Mouse (Mus musculus): Measurements from ENCODE around the gene Bcl6.

Bcl6 gene

GRCm38 (mm10) chr16:23997228-23997627, 8.6 kb upstream of the Bcl6 start:
- no peak overlapping the region for H3K4me3 ChIP-seq (replicated peaks; ENCODE audit: low read length)
- H3K27me3 ChIP-seq (ENCODE audit: insufficient read depth, low read length) = peaks cover 1% of the 10 kb centered on the region; the same call in 1 of the 2 replicates
- peaks cover 3% of the 10 kb centered on the region; the same call in 1 of the 2 replicates for H3K4me1 ChIP-seq (replicated peaks; ENCODE audit: low read depth, low read length)
- H3K9me3 ChIP-seq (ENCODE audit: low read length) = no peaks in the 10 kb centered on the region
- no peaks in the 10 kb centered on the region for H3K36me3 ChIP-seq (ENCODE audit: insufficient read depth, low read length)
- TF ChIP-seq CTCF (conservative IDR thresholded peaks at IDR 0.05; ENCODE audit: low read length) = no peak
- no peak for TF ChIP-seq POU5F1 (IDR thresholded peaks at IDR 0.05; ENCODE audit: borderline replicate concordance, low read length)
- no peak for TF ChIP-seq NANOG (IDR thresholded peaks at IDR 0.05; ENCODE audit: borderline replicate concordance, low read length)

GRCm38 (mm10) chr16:23996342-23996741, 7.7 kb upstream of the Bcl6 start:
- Histone ChIP-seq H3K27me3 (ENCODE audit: insufficient read depth, low read length) (peaks cover 3% of the 10 kb centered on the region; the same call in 1 of the 2 replicates), H3K36me3 (ENCODE audit: insufficient read depth, low read length) (no peaks in the 10 kb centered on the region), H3K4me1 (replicated peaks; ENCODE audit: low read depth, low read length) (peaks cover 7% of the 10 kb centered on the region), H3K9me3 (ENCODE audit: low read length) (no peaks in the 10 kb centered on the region), H3K4me3 (replicated peaks; ENCODE audit: low read length) (no peak overlapping the region)
- no peak for TF ChIP-seq POU5F1 (IDR thresholded peaks at IDR 0.05; ENCODE audit: borderline replicate concordance, low read length)

DNA sequence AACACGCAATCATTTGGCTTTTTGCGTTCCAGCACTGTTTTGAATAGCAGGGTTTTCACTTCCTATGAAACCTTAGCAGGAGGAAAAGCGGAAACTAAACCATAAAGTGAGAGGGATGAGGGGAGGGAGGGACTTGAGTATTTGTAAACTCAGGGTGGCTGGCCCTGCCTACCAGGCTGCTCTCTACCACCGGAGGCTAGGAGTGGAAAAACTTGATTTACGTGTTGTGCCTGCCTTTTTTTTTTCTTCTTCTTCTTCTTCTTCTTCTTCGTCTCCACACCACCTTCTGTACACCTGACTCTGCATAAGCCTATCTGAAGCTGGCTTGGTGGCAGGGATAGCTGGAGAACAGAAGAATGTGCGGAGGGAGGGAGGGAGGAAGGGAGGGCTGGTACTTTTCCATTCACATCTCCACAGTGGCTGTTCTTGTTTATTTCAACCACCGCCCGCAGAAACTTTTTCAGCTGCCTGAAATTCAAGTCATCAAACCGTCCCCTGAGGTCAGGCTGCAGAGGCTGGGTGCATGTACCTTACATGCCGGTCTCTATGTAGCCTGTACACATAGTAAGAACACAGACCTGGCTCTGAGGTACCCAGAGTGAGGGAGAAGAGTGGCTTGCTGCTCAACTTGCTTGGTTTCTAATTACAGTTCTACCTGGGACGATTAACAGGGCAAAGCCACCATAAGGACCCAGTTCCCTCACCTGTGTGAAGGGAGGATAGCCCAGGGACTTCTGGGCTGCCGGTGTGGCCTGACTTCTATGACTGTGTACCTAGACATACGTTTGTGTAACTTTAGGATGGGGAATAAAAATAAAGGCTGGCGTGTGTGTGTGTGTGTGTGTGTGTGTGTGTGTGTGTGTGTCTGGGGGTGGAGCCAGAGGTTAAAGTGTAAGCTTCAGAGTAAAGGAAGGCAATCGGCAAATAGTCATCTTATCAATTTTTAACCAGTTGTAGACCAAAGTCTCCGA, 5.0 kb upstream of the Bcl6 start:
- Histone ChIP-seq H3K27me3 (ENCODE audit: insufficient read depth, low read length) (peaks cover 14% of the 10 kb centered on the region), H3K4me3 (replicated peaks; ENCODE audit: low read length) (no peak overlapping the region), H3K9me3 (ENCODE audit: low read length) (no peaks in the 10 kb centered on the region), H3K36me3 (ENCODE audit: insufficient read depth, low read length) (no peaks in the 10 kb centered on the region), H3K4me1 (replicated peaks; ENCODE audit: low read depth, low read length) (peaks cover 21% of the 10 kb centered on the region)
- no peak for TF ChIP-seq NANOG (IDR thresholded peaks at IDR 0.05; ENCODE audit: borderline replicate concordance, low read length)
- TF ChIP-seq CTCF (conservative IDR thresholded peaks at IDR 0.05; ENCODE audit: low read length) = no peak
- TF ChIP-seq POU5F1 (IDR thresholded peaks at IDR 0.05; ENCODE audit: borderline replicate concordance, low read length) = no peak

DNA sequence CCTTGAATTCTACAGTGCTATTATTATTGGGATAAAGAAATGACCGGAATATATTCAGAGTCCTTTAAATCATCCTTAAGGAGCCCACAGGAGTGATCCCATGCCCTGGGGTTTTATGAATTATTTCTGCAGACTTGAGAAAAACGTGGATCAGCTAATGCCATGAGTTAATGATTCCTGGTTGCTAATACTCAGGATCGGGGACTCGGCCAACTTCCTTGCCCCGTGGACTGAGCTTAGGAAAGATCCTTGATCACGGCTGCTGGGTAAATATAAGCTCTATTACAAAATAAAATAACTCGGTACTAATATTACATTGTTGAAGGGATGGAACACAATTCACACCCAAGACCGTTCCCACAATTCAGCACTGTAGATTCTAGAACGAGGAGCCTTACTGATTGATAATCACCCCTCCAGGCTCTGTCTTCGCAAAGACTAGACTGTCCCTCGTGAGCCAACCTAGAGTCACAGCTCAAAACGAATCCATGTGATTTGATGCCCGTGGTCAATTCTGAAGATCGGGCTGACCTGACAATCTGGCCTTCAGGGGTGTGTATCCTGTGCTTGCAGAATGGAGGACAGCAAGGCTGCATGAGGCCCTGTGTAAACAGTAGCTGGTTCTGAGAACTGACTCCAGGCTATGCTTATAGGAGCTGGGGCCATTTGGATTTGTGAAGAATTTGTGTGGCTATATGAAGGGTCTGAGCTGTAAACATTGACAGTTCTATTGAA, 3.4 kb upstream of the Bcl6 start:
- H3K9me3 ChIP-seq (ENCODE audit: low read length) = no peaks in the 10 kb centered on the region

GRCm38 (mm10) chr16:23991170-23991569, 2.5 kb upstream of the Bcl6 start:
- Histone ChIP-seq H3K27me3 (ENCODE audit: insufficient read depth, low read length) (peaks cover 27% of the 10 kb centered on the region), H3K4me1 (replicated peaks; ENCODE audit: low read depth, low read length) (peaks cover 31% of the 10 kb centered on the region), H3K4me3 (replicated peaks; ENCODE audit: low read length) (no peak overlapping the region), H3K36me3 (ENCODE audit: insufficient read depth, low read length) (no peaks in the 10 kb centered on the region), H3K9me3 (ENCODE audit: low read length) (no peaks in the 10 kb centered on the region)
- TF ChIP-seq CTCF (conservative IDR thresholded peaks at IDR 0.05; ENCODE audit: low read length) (peak; percentile 98), POU5F1 (IDR thresholded peaks at IDR 0.05; ENCODE audit: borderline replicate concordance, low read length) (no peak)

More for the DNA sequence above, 3.4 kb upstream of the Bcl6 start:
- Histone ChIP-seq H3K27me3 (ENCODE audit: insufficient read depth, low read length) (peaks cover 19% of the 10 kb centered on the region), H3K36me3 (ENCODE audit: insufficient read depth, low read length) (no peaks in the 10 kb centered on the region), H3K4me1 (replicated peaks; ENCODE audit: low read depth, low read length) (peaks cover 23% of the 10 kb centered on the region), H3K4me3 (replicated peaks; ENCODE audit: low read length) (no peak overlapping the region)
- TF ChIP-seq CTCF (conservative IDR thresholded peaks at IDR 0.05; ENCODE audit: low read length) = no peak
- no peak for TF ChIP-seq POU5F1 (IDR thresholded peaks at IDR 0.05; ENCODE audit: borderline replicate concordance, low read length)
- no peak for TF ChIP-seq NANOG (IDR thresholded peaks at IDR 0.05; ENCODE audit: borderline replicate concordance, low read length)

DNA sequence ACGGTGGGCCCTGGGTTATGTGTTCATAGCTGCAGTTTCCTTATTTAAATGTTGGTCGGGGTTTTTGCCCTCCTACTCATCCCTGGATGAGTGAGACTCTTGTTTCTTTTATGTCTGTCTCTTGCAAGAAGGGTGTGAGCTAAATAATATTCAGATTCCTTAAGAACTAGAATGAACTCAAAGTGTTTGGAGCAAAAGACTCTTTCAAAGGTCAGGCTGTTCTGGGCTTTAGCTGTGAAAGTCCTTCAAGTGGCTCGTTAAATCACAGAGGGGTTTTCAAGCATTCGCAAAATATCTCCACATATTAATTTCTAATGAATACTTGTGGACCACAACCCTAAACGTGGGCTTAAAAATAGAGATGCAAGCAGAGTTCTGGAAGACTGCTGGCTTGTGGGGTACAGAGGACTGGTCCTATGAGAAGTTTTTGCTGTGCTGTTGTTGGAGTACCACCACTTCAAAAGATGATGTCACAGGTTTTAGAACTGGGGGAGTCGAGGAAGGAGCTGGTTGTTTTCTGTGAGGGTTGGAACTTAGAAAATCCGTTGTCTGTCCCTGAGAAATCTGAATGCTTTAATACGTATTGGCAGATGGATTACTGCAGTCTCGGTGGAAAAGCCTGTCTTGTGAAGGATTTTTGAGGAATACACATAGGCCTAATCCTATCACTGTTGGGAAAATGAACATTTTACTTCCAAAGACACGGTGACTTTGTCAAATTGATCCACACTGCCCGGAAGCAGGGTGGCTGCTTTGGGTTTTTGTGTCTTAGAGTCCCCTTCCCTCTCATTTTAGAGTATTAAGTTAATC, 1.7 kb upstream of the Bcl6 start:
- Histone ChIP-seq H3K36me3 (ENCODE audit: insufficient read depth, low read length) (no peaks in the 10 kb centered on the region), H3K4me1 (replicated peaks; ENCODE audit: low read depth, low read length) (peaks cover 34% of the 10 kb centered on the region), H3K4me3 (replicated peaks; ENCODE audit: low read length) (0 out of 2 replicates have a peak overlapping the region, but pooled peaks have one; percentile 27), H3K27me3 (ENCODE audit: insufficient read depth, low read length) (peaks cover 34% of the 10 kb centered on the region), H3K9me3 (ENCODE audit: low read length) (no peaks in the 10 kb centered on the region)
- no peak for TF ChIP-seq NANOG (IDR thresholded peaks at IDR 0.05; ENCODE audit: borderline replicate concordance, low read length)
- TF ChIP-seq POU5F1 (IDR thresholded peaks at IDR 0.05; ENCODE audit: borderline replicate concordance, low read length) = no peak
- TF ChIP-seq CTCF (conservative IDR thresholded peaks at IDR 0.05; ENCODE audit: low read length) = no peak

DNA sequence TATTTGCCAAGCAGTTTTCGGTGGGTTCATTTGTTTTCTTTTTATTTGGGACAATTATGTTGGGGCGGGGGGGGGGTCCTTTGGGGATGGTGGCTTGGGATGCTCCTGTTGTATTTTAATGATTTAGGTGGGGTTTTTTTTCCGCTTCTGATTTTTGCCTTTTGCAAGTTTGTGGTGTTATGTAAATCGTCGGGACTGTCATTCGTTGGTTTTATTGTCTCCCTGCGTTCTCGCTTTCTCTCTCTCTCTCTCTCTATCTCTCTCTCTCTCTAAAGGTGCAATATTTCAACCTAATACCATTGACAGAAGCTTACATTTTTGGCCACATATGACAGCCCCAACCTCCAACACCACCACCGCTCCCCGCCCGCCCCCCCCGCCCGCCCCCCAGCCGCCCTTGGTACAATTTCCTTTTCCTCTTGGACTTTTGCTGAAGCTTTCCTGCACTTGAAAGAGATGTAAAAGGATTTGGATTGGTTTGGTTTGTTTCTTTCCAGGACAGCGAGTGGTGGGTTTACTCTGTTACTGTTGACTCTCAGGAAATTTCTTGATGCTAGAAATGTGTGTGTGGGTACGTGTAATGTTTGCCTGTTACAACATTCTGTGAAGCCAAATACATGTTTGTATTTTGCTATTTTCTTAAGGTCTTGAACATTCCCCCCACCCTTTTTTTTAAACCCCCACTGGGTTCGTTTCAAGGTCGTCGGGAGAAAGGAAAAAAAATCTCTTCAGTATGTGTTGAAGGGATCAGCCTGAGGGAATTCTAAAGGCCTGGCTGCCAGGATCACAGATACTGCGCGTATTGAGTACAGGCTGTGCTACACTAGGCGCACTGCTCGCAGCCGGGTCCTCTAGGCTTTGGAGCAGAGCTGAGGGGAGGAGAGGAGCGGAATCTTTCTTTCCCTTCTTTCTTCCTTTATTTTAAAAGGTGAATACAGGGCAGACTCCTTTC, 833 bp upstream of the Bcl6 start:
- Histone ChIP-seq H3K4me3 (replicated peaks; ENCODE audit: low read length) (peak overlapping the region; percentile 83), H3K27me3 (ENCODE audit: insufficient read depth, low read length) (peaks cover 42% of the 10 kb centered on the region), H3K4me1 (replicated peaks; ENCODE audit: low read depth, low read length) (peaks cover 41% of the 10 kb centered on the region), H3K9me3 (ENCODE audit: low read length) (no peaks in the 10 kb centered on the region), H3K36me3 (ENCODE audit: insufficient read depth, low read length) (no peaks in the 10 kb centered on the region)
- no peak for TF ChIP-seq NANOG (IDR thresholded peaks at IDR 0.05; ENCODE audit: borderline replicate concordance, low read length)
- TF ChIP-seq CTCF (conservative IDR thresholded peaks at IDR 0.05; ENCODE audit: low read length) = no peak
- no peak for TF ChIP-seq POU5F1 (IDR thresholded peaks at IDR 0.05; ENCODE audit: borderline replicate concordance, low read length)
